Mouse (Mus musculus) bone marrow macrophage, adult 2 months (primary cell): ENCODE data around the gene Mras. TPM values are rescaled to one million over a fixed set of nuclear protein-coding genes. Genes with fewer than 3 reads are reported as not detected.

ENCODE experiments used
- H3K27ac ChIP-seq: 2 replicates; pipeline ENCODE4 v1.5.1; 2012; ENCODE audit warnings: low read depth, low read length; ENCODE audit not compliant: insufficient read depth
- H3K4me1 ChIP-seq: 2 replicates; pipeline ENCODE4 v1.6.1; 2012; ENCODE audit warnings: low read length; ENCODE audit not compliant: control insufficient read depth, insufficient read depth
- H3K4me3 ChIP-seq: 2 replicates; pipeline ENCODE4 v1.5.1; 2012; ENCODE audit warnings: mild to moderate bottlenecking, low read length, moderate library complexity; ENCODE audit not compliant: insufficient read depth
- CTCF ChIP-seq: IDR thresholded peaks from 2 replicates; pipeline ENCODE4 v1.5.1; 2012; ENCODE audit warnings: low read depth, mild to moderate bottlenecking, low read length, moderate library complexity
- POLR2A ChIP-seq: IDR thresholded peaks from 2 replicates; pipeline ENCODE4 v1.6.1; 2012; ENCODE audit warnings: mild to moderate bottlenecking, low read depth, low read length, borderline replicate concordance
- polyA plus RNA-seq: library from polyadenylated mRNA; stranded (reverse); fragments of >200 nt; gene quantifications from 2 replicates; pipeline ENCODE4 v1.2.4, GENCODE M21; 2012; ENCODE audit not compliant: missing spikeins, insufficient read depth, insufficient read length

The Mras gene
- polyA plus RNA-seq, 1 experiment = 4.9 TPM

- H3K4me3 ChIP-seq = no peak overlapping the region
- peaks cover 7% of the 10 kb centered on the region; the same call in 1 of the 2 replicates for H3K4me1 ChIP-seq
- TF ChIP-seq CTCF (no peak), POLR2A (no peak)
- no peak overlapping the region for H3K27ac ChIP-seq
These were observed 47.0 kb downstream of the Mras start for GRCm38 (mm10) chr9:99390201-99390600.

- H3K4me1 ChIP-seq = peaks cover 7% of the 10 kb centered on the region; the same call in 1 of the 2 replicates
- H3K4me3 ChIP-seq = no peak overlapping the region
- no peak overlapping the region for H3K27ac ChIP-seq
- TF ChIP-seq CTCF = no peak
These were observed 47.7 kb downstream of the Mras start for GRCm38 (mm10) chr9:99389506-99389905.

- peaks cover 7% of the 10 kb centered on the region; the same call in 1 of the 2 replicates for H3K4me1 ChIP-seq
- TF ChIP-seq POLR2A (no peak), CTCF (no peak)
- no peak overlapping the region for H3K27ac ChIP-seq
- H3K4me3 ChIP-seq = no peak overlapping the region
These were observed 48.3 kb downstream of the Mras start for GRCm38 (mm10) chr9:99388856-99389255.

- TF ChIP-seq CTCF (no peak), POLR2A (no peak)
- H3K4me1 ChIP-seq = peaks cover 8% of the 10 kb centered on the region; the same call in 1 of the 2 replicates
- H3K27ac ChIP-seq = no peak overlapping the region
- H3K4me3 ChIP-seq = no peak overlapping the region
These were observed 49.1 kb downstream of the Mras start for GRCm38 (mm10) chr9:99388078-99388477.

GRCm38 (mm10) chr9:99382556-99382955 lies 54.6 kb downstream of the Mras start:
- no peak overlapping the region for H3K27ac ChIP-seq
- peaks cover 23% of the 10 kb centered on the region for H3K4me1 ChIP-seq
- no peak for TF ChIP-seq CTCF
- no peak for TF ChIP-seq POLR2A
- H3K4me3 ChIP-seq = no peak overlapping the region

GRCm38 (mm10) chr9:99379194-99379593 lies 58.0 kb downstream of the Mras start:
- Histone ChIP-seq H3K4me3 (no peak overlapping the region), H3K4me1 (peaks cover 23% of the 10 kb centered on the region), H3K27ac (no peak overlapping the region)
- no peak for TF ChIP-seq CTCF
- TF ChIP-seq POLR2A = no peak

GRCm38 (mm10) chr9:99376591-99377418 lies 60.4 kb downstream of the Mras start:
- peak; percentile 97 for TF ChIP-seq CTCF
- no peak for TF ChIP-seq POLR2A
- Histone ChIP-seq H3K4me1 (peaks cover 18% of the 10 kb centered on the region), H3K27ac (no peak overlapping the region), H3K4me3 (no peak overlapping the region)

GRCm38 (mm10) chr9:99368431-99368830 lies 68.8 kb downstream of the Mras start:
- no peak for TF ChIP-seq CTCF
- no peak for TF ChIP-seq POLR2A
- H3K4me3 ChIP-seq = no peak overlapping the region
- no peaks in the 10 kb centered on the region for H3K4me1 ChIP-seq
- H3K27ac ChIP-seq = no peak overlapping the region

GRCm38 (mm10) chr9:99365906-99366305 lies 71.3 kb downstream of the Mras start:
- TF ChIP-seq CTCF (no peak), POLR2A (no peak)
- H3K27ac ChIP-seq = no peak overlapping the region
- H3K4me3 ChIP-seq = no peak overlapping the region
- H3K4me1 ChIP-seq = no peaks in the 10 kb centered on the region; the same call in 1 of the 2 replicates

GRCm38 (mm10) chr9:99363076-99363475 lies 74.1 kb downstream of the Mras start:
- Histone ChIP-seq H3K27ac (no peak overlapping the region), H3K4me3 (no peak overlapping the region), H3K4me1 (peaks cover 4% of the 10 kb centered on the region; the same call in 1 of the 2 replicates)
- TF ChIP-seq POLR2A (no peak), CTCF (no peak)
